Mouse (Mus musculus) bone marrow macrophage, adult 2 months (primary cell): ENCODE data around the gene H2-DMa. TPM values are rescaled to one million over a fixed set of nuclear protein-coding genes. Genes with fewer than 3 reads are reported as not detected.
A peak's percentile ranks its signal among the peaks of the same experiment; 100 is the strongest.
"Not testable (repeated sequence)": the region's sequence is repeated elsewhere in the genome, so short reads cannot be mapped to it uniquely, and the experiment has no call there.

ENCODE experiments used
- H3K27ac ChIP-seq: 2 replicates; pipeline ENCODE4 v1.5.1; 2012; ENCODE audit warnings: low read depth, low read length; ENCODE audit not compliant: insufficient read depth
- H3K4me1 ChIP-seq: 2 replicates; pipeline ENCODE4 v1.6.1; 2012; ENCODE audit warnings: low read length; ENCODE audit not compliant: control insufficient read depth, insufficient read depth
- H3K4me3 ChIP-seq: 2 replicates; pipeline ENCODE4 v1.5.1; 2012; ENCODE audit warnings: mild to moderate bottlenecking, low read length, moderate library complexity; ENCODE audit not compliant: insufficient read depth
- CTCF ChIP-seq: IDR thresholded peaks from 2 replicates; pipeline ENCODE4 v1.5.1; 2012; ENCODE audit warnings: low read depth, mild to moderate bottlenecking, low read length, moderate library complexity
- POLR2A ChIP-seq: IDR thresholded peaks from 2 replicates; pipeline ENCODE4 v1.6.1; 2012; ENCODE audit warnings: mild to moderate bottlenecking, low read depth, low read length, borderline replicate concordance
- polyA plus RNA-seq: library from polyadenylated mRNA; stranded (reverse); fragments of >200 nt; gene quantifications from 2 replicates; pipeline ENCODE4 v1.2.4, GENCODE M21; 2012; ENCODE audit not compliant: missing spikeins, insufficient read depth, insufficient read length

H2-DMa gene
- polyA plus RNA-seq, 1 experiment = 206 TPM

DNA sequence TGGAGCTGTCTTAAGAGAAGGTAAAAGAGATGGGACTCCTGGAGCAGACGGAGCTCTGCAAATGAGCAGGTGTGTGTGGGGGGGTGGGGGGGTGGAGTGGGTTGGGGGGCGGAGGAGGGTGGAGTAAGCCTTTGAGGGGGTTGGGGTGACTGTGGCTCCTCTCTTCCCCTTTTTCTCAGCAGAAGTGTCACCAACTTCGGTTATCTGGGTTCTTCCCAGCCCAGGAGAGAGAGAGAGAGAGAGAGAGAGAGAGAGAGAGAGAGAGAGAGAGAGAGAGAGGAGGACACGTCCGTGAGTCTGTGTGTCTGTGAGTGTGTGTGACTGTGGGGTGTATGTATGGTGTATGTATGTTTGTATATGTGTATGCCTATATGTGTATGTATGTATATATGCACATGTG, 24.1 kb downstream of the H2-DMa start:
- Histone ChIP-seq H3K4me1 (peaks cover 25% of the 10 kb centered on the region), H3K4me3 (peak overlapping the region; percentile 28; the same call in 1 of the 2 replicates), H3K27ac (peak overlapping the region; percentile 94)
- TF ChIP-seq POLR2A (no peak), CTCF (no peak)

DNA sequence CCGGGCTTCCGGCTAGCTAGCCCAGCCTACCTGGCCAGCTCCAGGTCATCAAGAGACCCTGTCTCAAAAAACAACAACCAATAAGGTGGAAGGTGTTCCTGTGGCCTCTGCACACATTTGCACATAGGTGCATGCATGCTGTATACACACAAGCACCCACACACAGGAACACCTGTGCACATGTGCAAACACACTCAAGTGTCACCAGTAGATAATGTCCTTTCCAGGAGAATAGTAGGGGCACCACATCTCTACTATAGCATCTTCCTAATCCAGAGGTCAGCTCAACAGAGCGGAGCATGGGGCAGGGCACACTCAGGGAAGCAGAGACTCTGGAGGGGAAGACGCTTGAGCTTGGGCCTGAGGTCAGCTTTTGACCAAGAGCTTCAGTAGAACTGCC, 24.9 kb downstream of the H2-DMa start:
- peaks cover 25% of the 10 kb centered on the region for H3K4me1 ChIP-seq
- not testable (repeated sequence) for H3K27ac ChIP-seq, H3K4me3 ChIP-seq

DNA sequence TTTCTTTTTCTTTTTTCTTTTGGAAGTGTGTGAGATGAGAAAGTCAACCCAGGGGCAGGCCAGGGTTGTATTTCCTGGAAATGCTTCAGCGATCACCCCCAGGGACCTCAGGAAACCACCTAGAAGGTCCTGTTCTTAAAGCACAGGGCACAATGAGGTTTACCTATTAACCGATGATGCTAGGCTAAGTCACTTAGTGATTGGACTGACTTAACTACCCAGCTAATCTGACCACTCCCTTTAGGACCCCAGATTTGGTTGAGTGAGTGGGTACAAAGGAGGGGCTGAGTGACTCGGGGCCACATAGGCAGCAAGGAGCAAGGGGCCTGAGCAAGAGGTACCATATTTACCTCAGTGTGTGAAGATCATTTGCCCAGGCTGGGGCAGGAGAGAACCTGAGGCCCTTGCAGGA, 25.6 kb downstream of the H2-DMa start:
- Histone ChIP-seq H3K4me1 (peaks cover 27% of the 10 kb centered on the region), H3K4me3 (no peak overlapping the region), H3K27ac (no peak overlapping the region)
- TF ChIP-seq CTCF = no peak
- TF ChIP-seq POLR2A = no peak

DNA sequence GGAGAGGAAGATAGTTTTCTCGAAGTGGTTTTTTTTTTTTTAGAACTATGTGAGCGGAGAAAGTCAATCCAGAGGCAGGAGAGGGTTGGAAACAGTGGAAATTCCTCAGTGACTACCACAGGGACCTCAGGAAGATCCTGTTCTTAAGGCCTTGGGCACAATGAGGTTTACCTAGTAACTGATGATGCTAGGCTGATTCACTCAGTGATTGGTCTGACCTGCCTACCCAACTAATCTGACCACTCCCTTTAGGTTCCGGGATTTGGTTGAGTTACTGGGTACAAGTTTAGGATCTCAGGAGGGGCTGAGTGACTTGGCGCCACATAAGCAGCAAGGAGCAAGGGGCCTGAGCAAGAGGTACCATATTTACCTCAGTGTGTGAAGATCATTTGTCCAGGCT, 33.6 kb downstream of the H2-DMa start, which contains the start of gene H2-DMb1:
TSS of gene H2-DMb1 (plus strand) at position 150 of the 400 bp plus-strand sequence.
- H3K4me3 ChIP-seq = peak within 1 kb of the TSS; percentile 52
- no peak for TF ChIP-seq CTCF
- no peak for TF ChIP-seq POLR2A
- H3K27ac ChIP-seq = no peak within 1 kb of the TSS

DNA sequence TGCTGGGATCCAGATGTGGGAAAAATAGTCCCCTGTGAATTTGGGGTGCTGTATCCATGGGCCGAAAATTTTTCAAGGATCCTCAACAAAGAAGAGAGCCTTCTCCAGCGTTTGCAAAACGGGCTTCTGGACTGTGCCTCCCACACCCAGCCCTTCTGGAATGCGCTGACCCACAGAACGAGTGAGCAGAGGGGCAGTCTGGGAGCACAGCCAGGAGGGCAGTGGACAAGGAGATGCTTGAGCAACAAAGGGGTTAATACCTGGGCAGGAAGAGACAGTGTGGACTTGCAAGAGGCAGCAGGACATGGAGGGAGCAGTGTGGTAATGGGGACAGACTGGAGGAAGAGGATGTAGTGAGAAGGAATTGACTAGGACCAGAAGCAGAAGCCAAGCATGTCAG, 36.2 kb downstream of the H2-DMa start:
- H3K4me3 ChIP-seq = no peak overlapping the region
- H3K27ac ChIP-seq = no peak overlapping the region
- TF ChIP-seq POLR2A (no peak), CTCF (no peak)
- peaks cover 32% of the 10 kb centered on the region for H3K4me1 ChIP-seq

More for the DNA sequence above, 33.6 kb downstream of the H2-DMa start, which contains the start of gene H2-DMb1:
- peaks cover 33% of the 10 kb centered on the region for H3K4me1 ChIP-seq

DNA sequence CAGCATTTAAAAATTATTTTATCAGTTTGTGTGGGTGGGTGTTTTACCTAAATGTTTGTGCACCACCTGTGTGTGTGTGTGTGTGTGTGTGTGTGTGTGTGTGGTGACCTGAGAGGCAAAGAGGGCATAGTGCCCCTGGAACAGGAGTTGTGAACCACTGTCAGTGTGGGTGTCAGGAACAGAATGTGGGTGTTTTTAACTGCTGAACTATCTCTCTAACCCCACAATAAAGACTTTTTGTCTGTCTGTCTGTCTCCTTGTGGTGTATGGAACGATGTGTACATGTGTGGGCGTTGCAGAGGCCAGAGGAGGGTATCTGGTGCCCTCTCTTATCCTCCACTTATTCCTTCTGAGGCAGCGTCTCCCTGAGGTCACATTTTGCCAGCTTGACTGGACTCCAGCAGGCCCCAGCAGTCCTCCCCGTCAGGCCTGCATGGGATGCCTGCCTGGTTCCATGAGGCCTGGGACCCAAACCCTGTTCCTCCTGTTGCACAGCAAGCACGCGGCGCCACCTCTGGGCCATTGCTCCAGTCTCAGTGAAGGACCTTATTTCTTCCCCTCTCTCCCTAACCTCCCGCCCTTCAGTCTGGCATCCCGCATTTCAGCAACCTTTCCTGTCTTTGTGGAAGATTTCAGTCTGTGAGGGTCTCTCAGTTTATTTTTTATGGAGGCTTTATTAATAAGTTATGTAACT, 45.0 kb downstream of the H2-DMa start:
- TF ChIP-seq CTCF = no peak
- TF ChIP-seq POLR2A = no peak
- Histone ChIP-seq H3K27ac (no peak overlapping the region), H3K4me1 (peaks cover 7% of the 10 kb centered on the region), H3K4me3 (no peak overlapping the region)

DNA sequence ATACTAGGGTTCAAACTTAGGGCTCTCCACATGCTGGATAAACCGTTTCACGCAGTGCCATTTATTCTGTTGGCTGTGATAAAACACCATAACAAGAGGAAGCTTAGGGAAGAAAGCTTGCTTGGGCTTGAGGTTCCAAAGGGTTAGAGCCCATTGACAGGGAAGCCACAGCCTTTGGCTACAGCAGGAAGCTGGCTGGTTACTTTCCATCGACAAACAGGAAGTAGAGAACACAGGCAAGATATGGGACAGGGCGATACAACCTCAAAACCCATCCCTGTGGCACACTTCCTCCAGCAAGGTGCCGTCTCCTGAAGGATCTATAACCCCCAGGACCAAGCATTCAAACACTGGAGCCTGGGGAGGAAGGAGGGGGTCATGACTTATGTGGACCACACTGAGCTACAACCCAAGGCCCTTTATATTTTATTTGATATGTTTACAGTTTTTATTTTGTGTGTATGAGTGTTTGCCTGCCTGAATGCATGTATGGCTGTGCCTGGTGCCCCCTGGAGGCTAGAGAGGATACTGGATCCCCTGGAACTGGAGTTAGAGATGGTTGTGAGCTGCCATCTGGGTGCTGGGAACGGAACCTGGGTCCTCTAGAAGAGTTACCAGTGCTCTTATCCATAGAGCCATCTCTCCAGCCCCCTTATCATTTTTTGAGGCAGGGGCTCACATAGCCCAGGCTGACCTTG, 45.8 kb downstream of the H2-DMa start:
- peak overlapping the region; percentile 33; the same call in 1 of the 2 replicates for H3K27ac ChIP-seq
- no peak for TF ChIP-seq POLR2A
- TF ChIP-seq CTCF = 0 out of 2 replicates have a peak, but pooled peaks have one; percentile 15
- H3K4me3 ChIP-seq = no peak overlapping the region
- peaks cover 5% of the 10 kb centered on the region for H3K4me1 ChIP-seq

DNA sequence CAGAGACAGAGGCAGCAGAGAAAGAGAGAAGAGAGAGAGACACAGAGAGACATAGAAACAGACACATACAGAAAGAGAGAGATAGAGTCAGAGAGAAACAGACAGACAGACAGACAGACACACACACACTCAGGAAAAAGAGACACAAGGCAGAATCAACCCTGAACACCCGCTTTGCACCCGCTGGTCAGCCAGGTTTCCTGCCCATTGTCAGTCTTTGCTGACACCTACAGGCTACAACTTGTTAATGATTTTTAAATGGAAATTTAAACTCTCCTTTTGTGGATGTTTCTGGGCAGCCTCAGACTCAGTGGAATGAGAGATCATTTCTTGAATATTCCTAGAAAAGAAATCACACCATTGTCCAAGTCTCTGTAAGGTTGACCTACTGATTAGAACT, 49.9 kb downstream of the H2-DMa start:
- Histone ChIP-seq H3K4me1 (peaks cover 7% of the 10 kb centered on the region), H3K4me3 (no peak overlapping the region), H3K27ac (no peak overlapping the region)
- TF ChIP-seq POLR2A (no peak), CTCF (peak; percentile 72)

DNA sequence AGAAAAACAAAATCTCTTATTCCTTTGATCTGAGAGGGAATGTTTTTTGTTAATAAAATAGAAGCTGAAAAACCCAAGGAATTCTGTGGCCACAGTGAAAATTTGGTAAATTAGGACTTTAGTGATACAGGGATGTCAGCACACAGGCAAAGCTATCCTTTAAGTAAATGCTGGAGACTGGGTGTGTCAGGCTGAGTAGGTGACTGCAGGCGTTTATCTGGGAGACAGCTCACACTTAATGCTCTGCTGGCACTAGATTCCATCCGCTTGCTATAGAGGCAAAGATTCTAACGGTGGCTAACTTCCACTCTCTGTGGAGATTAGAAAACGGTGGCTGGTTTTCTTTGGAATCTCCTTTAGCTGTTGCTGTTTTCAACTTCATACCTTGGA, 51.1 kb downstream of the H2-DMa start:
- Histone ChIP-seq H3K4me1 (peaks cover 6% of the 10 kb centered on the region), H3K4me3 (no peak overlapping the region), H3K27ac (no peak overlapping the region)
- TF ChIP-seq POLR2A (no peak), CTCF (no peak)

DNA sequence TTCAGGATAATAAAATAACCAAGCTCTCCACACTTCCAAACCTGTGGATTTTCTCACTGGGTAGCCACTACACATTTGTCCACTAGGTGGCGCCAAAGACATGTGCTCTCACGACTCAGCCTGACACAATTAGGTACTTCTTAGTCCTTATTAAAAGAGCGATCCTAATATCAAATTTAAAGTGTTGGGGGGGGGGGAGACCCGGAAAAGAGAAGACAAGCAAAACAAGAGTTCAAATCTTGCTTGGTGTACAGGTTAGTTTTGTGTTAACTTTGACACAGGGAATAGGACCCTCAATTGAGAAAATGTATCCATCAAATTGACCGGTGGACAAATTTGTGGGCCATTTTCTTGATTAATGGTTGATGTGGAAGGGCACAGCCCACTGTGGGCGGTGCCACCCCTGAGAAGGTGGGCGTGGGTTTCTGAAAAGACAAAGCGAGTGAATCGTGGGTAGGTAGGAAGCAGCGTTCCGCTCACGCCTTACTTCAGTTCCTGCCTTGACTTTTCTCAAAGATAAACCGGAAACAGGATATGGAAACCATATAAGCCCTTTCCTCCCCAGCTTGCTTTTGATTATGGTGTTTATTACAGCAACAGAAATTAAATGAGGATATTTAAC, 51.6 kb downstream of the H2-DMa start:
- Histone ChIP-seq H3K4me3 (peak overlapping the region; percentile 4; the same call in 1 of the 2 replicates), H3K4me1 (peaks cover 6% of the 10 kb centered on the region), H3K27ac (no peak overlapping the region)
- TF ChIP-seq CTCF (no peak), POLR2A (no peak)
